Mouse (Mus musculus) heart, postnatal 0 days (tissue): ENCODE results near the gene Tmpo. TPM values are rescaled to one million over a fixed set of nuclear protein-coding genes. Genes with fewer than 3 reads are reported as not detected.

ENCODE experiments used
- ATAC-seq: fragments of 200-750 bp; cut with Nextera tagmentation; 2 replicates; pipeline ENCODE4 v1.8.0; 2017; ENCODE audit warnings: low read depth, moderate number of reproducible peaks, moderate library complexity; ENCODE audit not compliant: insufficient read depth
- DNase-seq: peaks from one replicate; pipeline ENCODE4 v3.0.0-alpha.2; 2016; ENCODE audit warnings: low spot score
- H3K27ac ChIP-seq: fragments of 300-500 bp; sonication (generic); 2 replicates; pipeline ENCODE4 v1.5.1; 2014; ENCODE audit warnings: low read depth, mild to moderate bottlenecking
- H3K27me3 ChIP-seq: fragments of 300-500 bp; sonication (generic); 2 replicates; pipeline ENCODE4 v1.6.1; 2014; ENCODE audit warnings: low read length, mixed read lengths; ENCODE audit not compliant: control insufficient read depth, insufficient read depth
- H3K36me3 ChIP-seq: fragments of 300-500 bp; sonication (generic); replicated peaks from 2 replicates; pipeline ENCODE4 v1.6.1; 2014; ENCODE audit warnings: low read length, mixed read lengths; ENCODE audit not compliant: control insufficient read depth, insufficient read depth
- H3K4me1 ChIP-seq: fragments of 300-500 bp; sonication (generic); 2 replicates; pipeline ENCODE4 v1.6.1; 2014; ENCODE audit warnings: antibody characterized with exemption; ENCODE audit not compliant: control insufficient read depth, insufficient read depth
- H3K4me2 ChIP-seq: fragments of 300-500 bp; sonication (generic); 2 replicates; pipeline ENCODE4 v1.6.1; 2014; ENCODE audit warnings: low read depth, mild to moderate bottlenecking, low read length, moderate library complexity
- H3K4me3 ChIP-seq: fragments of 300-500 bp; sonication (generic); 2 replicates; pipeline ENCODE4 v1.5.1; 2014; ENCODE audit warnings: low read depth, low read length
- H3K9ac ChIP-seq: fragments of 300-500 bp; sonication (generic); replicated peaks from 2 replicates; pipeline ENCODE4 v1.6.1; 2014; ENCODE audit warnings: low read depth, low read length, mixed read lengths
- H3K9me3 ChIP-seq: fragments of 300-500 bp; sonication (generic); replicated peaks from 2 replicates; pipeline ENCODE4 v1.6.1; 2016; ENCODE audit warnings: low read length; ENCODE audit not compliant: control insufficient read depth
- CTCF ChIP-seq: IDR thresholded peaks from 2 replicates; pipeline ENCODE4 v1.5.1; 2016; ENCODE audit warnings: antibody characterized with exemption, control low read depth, low read depth
- EP300 ChIP-seq: IDR thresholded peaks from 2 replicates; pipeline ENCODE4 v1.6.1; 2016; ENCODE audit warnings: antibody characterized with exemption, low read depth
- WGBS: fragments of 180-500 bp; shearing (Covaris S2); extraction: QIAGEN DNeasy Blood & Tissue Kit; methylation state at CpG from one replicate; pipeline ENCODE4 v1.1.7; 2014; 5-methylcytosine and 5-hydroxymethylcytosine counted together
- polyA plus RNA-seq: library from polyadenylated mRNA; unstranded; fragments of >200 nt; fragmentation: Nextera tagmentation; extraction: Ambion mirVana; gene quantifications from 2 replicates; pipeline ENCODE4 v1.2.1, GENCODE M21; 2015
- total RNA-seq: library from RNA; depleted of rRNA; stranded (reverse); fragments of >200 nt; gene quantifications from 2 replicates; pipeline ENCODE4 v1.2.3, GENCODE M21; 2014; ENCODE audit warnings: low replicate concordance

Gene Tmpo
- total and polyA plus RNA-seq, 2 experiments from 2014 or later = 61.6 to 114 TPM

DNA sequence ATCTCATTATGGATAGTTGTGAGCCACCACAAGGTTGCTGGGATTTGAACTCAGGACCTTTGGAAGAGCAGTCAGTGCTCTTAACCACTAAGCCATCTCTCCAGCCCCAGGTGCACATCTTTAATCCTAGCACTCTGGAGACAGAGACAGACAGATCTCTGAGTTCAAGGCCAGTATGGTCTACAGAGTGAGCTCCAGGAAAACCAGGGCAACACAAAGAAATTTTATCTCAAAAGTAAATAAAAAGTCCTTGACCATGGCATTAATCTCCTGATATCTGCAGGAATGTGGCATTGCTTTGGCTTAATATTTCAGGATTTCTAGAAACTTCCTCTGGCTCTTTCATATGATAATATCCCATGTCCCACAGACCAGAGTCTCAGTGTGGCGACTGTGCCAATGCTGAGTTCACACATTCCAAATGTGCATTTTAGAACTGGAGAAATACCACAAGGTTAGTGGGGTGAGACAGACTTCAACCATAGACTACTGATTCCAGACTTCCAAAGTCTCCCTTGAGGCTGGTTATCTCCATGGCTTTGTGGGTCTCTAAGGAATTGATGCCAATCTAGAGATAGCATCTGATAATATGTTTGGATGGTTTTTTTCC lies 52.5 kb downstream of the Tmpo start:
- ATAC-seq (no peak), DNase-seq (no peak)
- no peak for TF ChIP-seq EP300
- TF ChIP-seq CTCF = no peak
- 69% methylated on average over 1 of the region's 1 CpGs for WGBS
- H3K4me1 ChIP-seq = peaks cover 5% of the 10 kb centered on the region; the same call in 1 of the 2 replicates
- no peaks in the 10 kb centered on the region for H3K9me3 ChIP-seq
- no peaks in the 10 kb centered on the region for H3K36me3 ChIP-seq
- no peak overlapping the region for H3K9ac ChIP-seq
- H3K4me2 ChIP-seq = no peak overlapping the region
- no peak overlapping the region for H3K27ac ChIP-seq
- no peak overlapping the region for H3K4me3 ChIP-seq
- no peaks in the 10 kb centered on the region for H3K27me3 ChIP-seq

GRCm38 (mm10) chr10:91127395-91127794 lies 53.7 kb downstream of the Tmpo start:
- no peaks in the 10 kb centered on the region for H3K9me3 ChIP-seq
- H3K9ac ChIP-seq = no peak overlapping the region
- DNase-seq = no peak
- ATAC-seq = no peak
- no peaks in the 10 kb centered on the region for H3K27me3 ChIP-seq
- H3K27ac ChIP-seq = peak overlapping the region; percentile 82
- TF ChIP-seq CTCF = no peak
- TF ChIP-seq EP300 = no peak
- WGBS = 34% methylated on average over 2 of the region's 2 CpGs
- peaks cover 9% of the 10 kb centered on the region; the same call in 1 of the 2 replicates for H3K4me1 ChIP-seq
- H3K36me3 ChIP-seq = no peaks in the 10 kb centered on the region
- no peak overlapping the region for H3K4me3 ChIP-seq
- H3K4me2 ChIP-seq = no peak overlapping the region

- H3K27me3 ChIP-seq = no peaks in the 10 kb centered on the region
- peak overlapping the region; percentile 82 for H3K27ac ChIP-seq
- H3K4me2 ChIP-seq = no peak overlapping the region
- peaks cover 5% of the 10 kb centered on the region; the same call in 1 of the 2 replicates for H3K36me3 ChIP-seq
- DNase-seq (peak; percentile 49), ATAC-seq (no peak)
- TF ChIP-seq CTCF (no peak), EP300 (no peak)
- peaks cover 9% of the 10 kb centered on the region; the same call in 1 of the 2 replicates for H3K4me1 ChIP-seq
- WGBS = 31% methylated on average over 10 of the region's 10 CpGs
- H3K9ac ChIP-seq = no peak overlapping the region
- no peaks in the 10 kb centered on the region for H3K9me3 ChIP-seq
- H3K4me3 ChIP-seq = no peak overlapping the region
These were observed 54.3 kb downstream of the Tmpo start for GRCm38 (mm10) chr10:91126618-91127355.

- WGBS = 6% methylated on average over 59 of the region's 59 CpGs
- peak within 1 kb of the TSS; percentile 88 for H3K4me3 ChIP-seq
- ATAC-seq (peak; percentile 98), DNase-seq (peak; percentile 96)
- peak within 1 kb of the TSS; percentile 98 for H3K9ac ChIP-seq
- H3K36me3 ChIP-seq = peaks cover 28% of the 10 kb centered on the region
- H3K4me2 ChIP-seq = peak within 1 kb of the TSS; percentile 69
- H3K27ac ChIP-seq = peak within 1 kb of the TSS; percentile 98
- no peaks in the 10 kb centered on the region for H3K9me3 ChIP-seq
- H3K27me3 ChIP-seq = no peaks in the 10 kb centered on the region
- H3K4me1 ChIP-seq = peaks cover 9% of the 10 kb centered on the region; the same call in 1 of the 2 replicates
- TF ChIP-seq EP300 (peak; percentile 7; the same call in 1 of the 2 replicates), CTCF (no peak)
These were observed 57.0 kb downstream of the Tmpo start, which contains the start of gene Slc25a3 for GRCm38 (mm10) chr10:91123828-91124822. TSS of gene Slc25a3 (minus strand) at chr10:91124059.

DNA sequence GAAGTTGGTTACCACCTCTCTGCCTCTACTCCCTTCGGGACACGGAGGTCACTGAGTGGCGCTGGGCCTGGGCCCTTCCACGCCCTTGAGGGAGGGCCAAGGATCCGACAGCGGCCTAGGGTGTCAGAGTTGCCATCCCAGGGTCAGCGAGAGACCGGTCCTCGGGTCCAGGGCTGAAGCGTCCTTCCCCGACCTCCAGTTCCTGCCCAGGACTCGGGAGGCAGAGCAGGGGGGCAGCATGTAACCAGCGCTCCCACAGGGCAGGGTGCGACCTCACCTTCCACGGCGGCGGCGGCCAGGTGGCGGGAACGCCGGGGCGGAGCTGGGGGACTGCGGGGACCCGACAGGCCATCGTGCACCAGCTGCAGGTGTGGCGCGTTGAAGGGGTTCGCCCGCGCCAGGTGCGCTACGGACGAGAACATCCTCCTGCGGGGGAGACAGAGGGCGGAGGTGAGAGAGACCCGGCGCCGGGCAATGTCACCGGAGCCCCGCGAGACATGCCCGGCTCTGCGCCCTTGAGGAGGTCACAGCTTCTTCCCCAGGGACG lies 57.8 kb downstream of the Tmpo start:
- Histone ChIP-seq H3K4me1 (peaks cover 9% of the 10 kb centered on the region; the same call in 1 of the 2 replicates), H3K4me2 (peak overlapping the region; percentile 69), H3K27ac (peak overlapping the region; percentile 98), H3K4me3 (peak overlapping the region; percentile 88), H3K9me3 (no peaks in the 10 kb centered on the region), H3K27me3 (no peaks in the 10 kb centered on the region), H3K36me3 (peaks cover 36% of the 10 kb centered on the region), H3K9ac (peak overlapping the region; percentile 98)
- ATAC-seq (peak; percentile 60), DNase-seq (peak; percentile 35)
- no peak for TF ChIP-seq CTCF
- 0 out of 2 replicates have a peak, but pooled peaks have one; percentile 11 for TF ChIP-seq EP300
- under 1% methylated on average over 39 of the region's 44 CpGs for WGBS
